Mouse (Mus musculus) activated CD4-positive, CD25-positive, alpha-beta regulatory T cell, adult 4 months (primary cell): Measurements from ENCODE around the gene Slc7a8. TPM values are rescaled to one million over a fixed set of nuclear protein-coding genes. Genes with fewer than 3 reads are reported as not detected.
A peak's percentile ranks its signal among the peaks of the same experiment; 100 is the strongest.

Source experiments
- ATAC-seq: one replicate; pipeline ENCODE4 v1.8.0; 2017
- polyA plus RNA-seq, 2 experiments: library from polyadenylated mRNA; unstranded; fragments of 100-300 nt; shearing (Covaris generic); gene quantifications; one replicate each; pipeline ENCODE4 v1.2.1; 2017

The Slc7a8 gene
- polyA plus RNA-seq, 2 experiments from 2014 or later, result not detected

- no peak for ATAC-seq
These were observed 83.0 kb downstream of the Slc7a8 start, which contains the start of gene Gm29776 for GRCm38 (mm10) chr14:54698733-54699132. Gene Gm29776 (minus strand): TSS chr14:54698833.

- no peak for ATAC-seq
These were observed 85.0 kb downstream of the Slc7a8 start for GRCm38 (mm10) chr14:54696752-54697151.

GRCm38 (mm10) chr14:54695042-54695441 is 86.7 kb downstream of the Slc7a8 start:
- no peak for ATAC-seq

- ATAC-seq, result no peak
These were observed 94.5 kb downstream of the Slc7a8 start for GRCm38 (mm10) chr14:54687251-54687650.

GRCm38 (mm10) chr14:54686522-54687143 is 95.1 kb downstream of the Slc7a8 start, which contains the start of gene Acin1:
Gene Acin1 (minus strand): TSS chr14:54686931.
- ATAC-seq, result peak; percentile 94

GRCm38 (mm10) chr14:54686063-54686521 is 95.7 kb downstream of the Slc7a8 start, which contains the start of gene 1700123O20Rik:
Gene 1700123O20Rik (plus strand): TSS chr14:54686216.
- peak; percentile 26 for ATAC-seq

GRCm38 (mm10) chr14:54685471-54685870 is 96.3 kb downstream of the Slc7a8 start:
- no peak for ATAC-seq

GRCm38 (mm10) chr14:54682396-54682795 is 99.3 kb downstream of the Slc7a8 start:
- no peak for ATAC-seq

GRCm38 (mm10) chr14:54678657-54679304 is 103.0 kb downstream of the Slc7a8 start:
- no peak for ATAC-seq

- ATAC-seq, result no peak
These were observed 105.5 kb downstream of the Slc7a8 start for GRCm38 (mm10) chr14:54676290-54676689.

GRCm38 (mm10) chr14:54674317-54674716 is 107.4 kb downstream of the Slc7a8 start:
- ATAC-seq, result no peak

Other genes with a start within 250 kb of the Slc7a8 start
- 10 to 100 TPM; 30.2 to 33.5 TPM for gene Haus4, start 227.3 kb downstream of the Slc7a8 start, polyA plus RNA-seq
- gene Ajuba, start 204.4 kb downstream of the Slc7a8 start, polyA plus RNA-seq, result under 1 TPM in 1 of 2 experiments, not detected in 1; 0.20 TPM
- 1 to 10 TPM; 2.3 TPM for gene 4931414P19Rik, start 176.0 kb downstream of the Slc7a8 start, polyA plus RNA-seq
- gene Psmb5, start 163.9 kb downstream of the Slc7a8 start, polyA plus RNA-seq, result 100 to 1,000 TPM; 178 to 210 TPM
- gene Psmb11, start 160.5 kb downstream of the Slc7a8 start, polyA plus RNA-seq, result not detected
- gene Gm17606, start 141.0 kb downstream of the Slc7a8 start, polyA plus RNA-seq, result not detected
- gene Cdh24, start 140.6 kb downstream of the Slc7a8 start, polyA plus RNA-seq, result under 1 TPM; 0.16 to 0.31 TPM
- 10 to 100 TPM; 91.8 to 93.8 TPM for gene 1700123O20Rik, start 95.7 kb downstream of the Slc7a8 start, polyA plus RNA-seq
- gene Acin1, start 95.0 kb downstream of the Slc7a8 start, polyA plus RNA-seq, result 100 to 1,000 TPM; 136 to 148 TPM
- gene Gm29776, start 83.1 kb downstream of the Slc7a8 start, polyA plus RNA-seq, result not detected
- not detected for gene Cebpe, start 69.8 kb downstream of the Slc7a8 start, polyA plus RNA-seq
- gene Rnf212b, start 32.2 kb upstream of the Slc7a8 start, polyA plus RNA-seq, result not detected
- gene Homez, start 89.0 kb upstream of the Slc7a8 start, polyA plus RNA-seq, result 1 to 10 TPM; 5.1 to 8.0 TPM
- under 1 TPM in 1 of 2 experiments, not detected in 1; 0.93 TPM for gene Ppp1r3e, start 95.6 kb upstream of the Slc7a8 start, polyA plus RNA-seq
- 1 to 10 TPM; 1.5 to 2.4 TPM for gene Bcl2l2, start 101.4 kb upstream of the Slc7a8 start, polyA plus RNA-seq
- gene Gm20521, start 101.5 kb upstream of the Slc7a8 start, polyA plus RNA-seq, result not detected
- gene Pabpn1, start 110.6 kb upstream of the Slc7a8 start, polyA plus RNA-seq, result 10 to 100 TPM; 22.8 to 30.8 TPM
- gene Slc22a17, start 131.2 kb upstream of the Slc7a8 start, polyA plus RNA-seq, result 1 to 10 TPM in 1 of 2 experiments, under 1 TPM in 1; 0.52 to 1.1 TPM
- gene Efs, start 144.2 kb upstream of the Slc7a8 start, polyA plus RNA-seq, result not detected
- not detected for gene Il25, start 150.7 kb upstream of the Slc7a8 start, polyA plus RNA-seq
- under 1 TPM in 1 of 2 experiments, not detected in 1; 0.50 TPM for gene Cmtm5, start 154.3 kb upstream of the Slc7a8 start, polyA plus RNA-seq
- not detected for gene Myh6, start 185.0 kb upstream of the Slc7a8 start, polyA plus RNA-seq
- gene Gm17428, start 195.0 kb upstream of the Slc7a8 start, polyA plus RNA-seq, result not detected
- not detected for gene Myh7, start 212.7 kb upstream of the Slc7a8 start, polyA plus RNA-seq
- 100 to 1,000 TPM; 158 to 174 TPM for gene Ngdn, start 233.5 kb upstream of the Slc7a8 start, polyA plus RNA-seq